Mouse (Mus musculus) urinary bladder, postnatal 4 days (tissue): ENCODE data around the gene Rps27a.
"Not testable (repeated sequence)": the region's sequence is repeated elsewhere in the genome, so short reads cannot be mapped to it uniquely, and the experiment has no call there.

ENCODE experiments used
- DNase-seq, 2 experiments: peaks; one replicate each; pipeline ENCODE4 v3.0.0; 2021 to 2022; ENCODE audit warnings: low spot score in 2 of 2

Rps27a gene

GRCm38 (mm10) chr11:29547752-29548503, at the start of gene Rps27a, which contains the start of gene Clhc1:
TSS of gene Rps27a (minus strand) at chr11:29548109.
TSS of gene Clhc1 (plus strand) at chr11:29547950.
- peak; percentile 89 to 92 for DNase-seq

- no peak for DNase-seq
Observed at GRCm38 (mm10) chr11:29597159-29597558, 49.2 kb upstream of the Rps27a start.

- DNase-seq = no peak
Observed at GRCm38 (mm10) chr11:29595217-29595616, 47.3 kb upstream of the Rps27a start.

- DNase-seq = no peak
Observed at GRCm38 (mm10) chr11:29579610-29580009, 31.7 kb upstream of the Rps27a start.

- no peak for DNase-seq
Observed at GRCm38 (mm10) chr11:29572656-29573055, 24.7 kb upstream of the Rps27a start.

- no peak for DNase-seq
Observed at GRCm38 (mm10) chr11:29571536-29571935, 23.6 kb upstream of the Rps27a start.

GRCm38 (mm10) chr11:29563406-29563805, 15.5 kb upstream of the Rps27a start:
- DNase-seq = no peak

- no peak for DNase-seq
Observed at GRCm38 (mm10) chr11:29560990-29561389, 13.1 kb upstream of the Rps27a start.

GRCm38 (mm10) chr11:29560452-29560851, 12.5 kb upstream of the Rps27a start:
- DNase-seq = no peak

- DNase-seq = no peak
Observed at GRCm38 (mm10) chr11:29549425-29549778, 1.5 kb upstream of the Rps27a start.

- DNase-seq = no peak
Observed at GRCm38 (mm10) chr11:29548504-29549424, 855 bp upstream of the Rps27a start.

- no peak for DNase-seq
Observed at GRCm38 (mm10) chr11:29547249-29547751, 609 bp downstream of the Rps27a start.

GRCm38 (mm10) chr11:29546762-29547161, 1.1 kb downstream of the Rps27a start:
- DNase-seq = no peak

GRCm38 (mm10) chr11:29546297-29546696, 1.6 kb downstream of the Rps27a start:
- DNase-seq = not testable (repeated sequence)

- not testable (repeated sequence) for DNase-seq
Observed at GRCm38 (mm10) chr11:29545150-29545752, 2.7 kb downstream of the Rps27a start.

GRCm38 (mm10) chr11:29544225-29544945, 3.5 kb downstream of the Rps27a start:
- DNase-seq = no peak

GRCm38 (mm10) chr11:29538201-29538600, 9.7 kb downstream of the Rps27a start:
- no peak for DNase-seq

GRCm38 (mm10) chr11:29525988-29526794, 21.7 kb downstream of the Rps27a start, which contains the start of gene Mtif2:
TSS of gene Mtif2 (plus strand) at chr11:29526408.
- peak; percentile 73 to 81 for DNase-seq

- peak; percentile 86 to 91 for DNase-seq
Observed at GRCm38 (mm10) chr11:29514682-29515412, 33.1 kb downstream of the Rps27a start, which contains the start of gene Prorsd1. TSS of gene Prorsd1 (minus strand) at chr11:29515033.

GRCm38 (mm10) chr11:29514325-29514681, 33.6 kb downstream of the Rps27a start:
- DNase-seq = no peak
